Mouse (Mus musculus): ENCODE measurements at regions not wholly inside any gene's neighbourhood (a gene's known extent, or its start where the extent isn't known, plus 50 kb on each side); places are given as distances from the start of the nearest gene placed in this dataset.
A peak's percentile ranks its signal among the peaks of the same experiment; 100 is the strongest.

DNA sequence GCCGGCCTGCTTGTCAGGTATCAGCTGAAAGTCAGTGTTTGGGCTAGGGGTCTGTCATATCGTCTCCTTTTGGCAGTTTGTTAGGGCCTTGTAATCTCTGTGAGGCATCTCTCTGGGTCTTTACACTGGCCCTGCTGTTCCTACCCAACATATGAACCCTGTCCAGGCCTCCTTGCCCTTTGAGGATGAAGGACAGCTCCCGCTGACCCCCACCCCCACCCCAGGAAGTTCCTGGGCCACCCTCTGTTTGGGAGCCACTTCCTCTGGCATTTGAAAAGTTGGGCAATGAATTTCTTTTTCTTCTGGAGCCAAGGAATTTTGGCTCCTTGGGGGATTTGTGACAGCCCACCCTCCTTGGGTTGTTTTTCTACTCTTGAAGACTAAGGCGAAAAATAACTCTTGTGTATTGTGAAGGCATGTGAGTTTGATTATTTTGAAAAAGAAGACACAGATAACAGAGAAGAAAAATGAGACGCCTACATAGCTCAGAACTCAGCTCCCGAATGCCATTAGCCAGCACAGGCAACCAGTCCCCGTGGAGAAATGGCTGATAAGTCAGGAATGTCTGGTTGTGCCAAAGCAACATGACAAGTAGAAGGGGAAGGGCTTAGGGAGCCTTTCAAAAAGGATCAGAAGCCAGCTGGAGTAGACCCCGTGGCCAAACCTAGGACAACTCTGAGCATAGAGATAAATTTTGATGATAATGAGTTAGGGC, 249.5 kb downstream of the Gm49356 start:
- Histone ChIP-seq H3K9me3 (replicated peaks) (peaks cover 10% of the 10 kb centered on the region), H3K36me3 (no peaks in the 10 kb centered on the region), H3K4me1 (peaks cover 27% of the 10 kb centered on the region), H3K27ac (replicated peaks) (peak overlapping the region; percentile 68), H3K4me3 (no peak overlapping the region), H3K27me3 (ENCODE audit: low read depth, poor library complexity, severe bottlenecking) (no peaks in the 10 kb centered on the region)
- 50% methylated on average over 8 of the region's 8 CpGs for WGBS
- DNase-seq (ENCODE audit: low spot score) = no peak

DNA sequence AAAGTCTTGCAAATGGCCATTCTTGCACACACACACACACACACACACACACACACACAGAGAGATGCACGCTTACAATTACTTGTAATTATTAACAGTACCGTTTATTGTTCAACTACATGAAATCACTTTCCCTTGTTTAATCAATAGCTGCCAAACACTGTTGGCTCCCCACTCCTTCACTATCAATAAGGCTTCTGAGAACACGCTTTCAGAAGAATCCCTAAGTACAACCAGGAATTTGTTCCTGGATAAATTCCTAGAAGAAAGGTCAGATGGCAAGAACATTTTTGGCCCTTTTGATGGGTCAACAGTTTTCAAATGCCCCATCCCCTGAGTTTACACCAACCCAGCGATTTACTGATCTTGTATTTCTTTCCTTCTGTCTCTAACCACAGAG, 252.5 kb downstream of the Gm49356 start:
- H3K4me1 ChIP-seq = peaks cover 38% of the 10 kb centered on the region
- peaks cover under 1% of the 10 kb centered on the region; the same call in 1 of the 2 replicates for H3K9me3 ChIP-seq (replicated peaks)
- no peak overlapping the region for H3K4me3 ChIP-seq
- DNase-seq (ENCODE audit: low spot score) = no peak
- H3K36me3 ChIP-seq = no peaks in the 10 kb centered on the region
- H3K27me3 ChIP-seq (ENCODE audit: low read depth, poor library complexity, severe bottlenecking) = no peaks in the 10 kb centered on the region
- no peak overlapping the region for H3K27ac ChIP-seq (replicated peaks)
- WGBS = 86% methylated on average over 4 of the region's 4 CpGs

DNA sequence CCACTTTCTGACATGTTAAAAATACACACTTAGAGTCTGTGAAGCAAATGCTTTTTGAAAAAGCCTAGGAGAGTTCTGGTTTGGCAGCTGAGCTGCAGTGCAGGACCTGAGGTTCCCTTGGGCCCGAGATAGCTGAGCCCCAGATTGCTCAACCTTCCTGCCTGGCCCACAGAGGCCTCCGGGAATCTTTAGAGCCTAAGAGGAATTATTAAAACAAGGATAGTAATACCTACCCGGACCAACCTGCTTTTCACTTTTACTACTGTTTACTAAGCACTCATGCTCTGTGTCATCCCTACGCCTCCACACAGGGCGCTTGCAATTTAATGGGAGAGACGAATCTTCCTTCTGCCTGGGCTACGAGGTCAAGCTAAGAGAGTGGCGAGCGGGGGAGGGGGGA, 253.4 kb downstream of the Gm49356 start:
- Histone ChIP-seq H3K36me3 (no peaks in the 10 kb centered on the region), H3K4me1 (peaks cover 41% of the 10 kb centered on the region), H3K4me3 (no peak overlapping the region), H3K27ac (replicated peaks) (no peak overlapping the region), H3K9me3 (replicated peaks) (no peaks in the 10 kb centered on the region), H3K27me3 (ENCODE audit: low read depth, poor library complexity, severe bottlenecking) (no peaks in the 10 kb centered on the region)
- 83% methylated on average over 9 of the region's 9 CpGs for WGBS
- DNase-seq (ENCODE audit: low spot score) = no peak

DNA sequence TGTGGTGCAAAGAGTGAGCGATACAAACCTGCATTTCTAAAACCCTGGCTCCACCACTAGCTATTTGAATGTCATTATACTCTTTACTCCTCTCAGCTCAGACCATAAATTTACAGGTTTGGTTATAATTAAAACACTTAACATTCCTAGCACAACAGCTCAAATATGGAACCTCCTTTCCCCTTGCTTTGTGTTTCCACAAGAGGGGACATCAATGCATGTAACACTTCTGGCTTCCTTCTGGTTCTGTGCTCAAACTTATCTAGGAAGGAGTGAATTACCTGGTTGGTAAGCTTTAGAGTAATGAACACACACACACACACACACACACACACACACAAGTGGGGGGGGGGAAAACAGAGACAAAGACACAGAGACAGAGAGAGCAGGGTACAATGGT, 254.8 kb downstream of the Gm49356 start:
- WGBS = 97% methylated on average over 1 of the region's 1 CpGs
- H3K36me3 ChIP-seq = no peaks in the 10 kb centered on the region
- no peaks in the 10 kb centered on the region for H3K9me3 ChIP-seq (replicated peaks)
- H3K4me1 ChIP-seq = peaks cover 27% of the 10 kb centered on the region
- no peak overlapping the region for H3K4me3 ChIP-seq
- no peak for DNase-seq (ENCODE audit: low spot score)
- H3K27me3 ChIP-seq (ENCODE audit: low read depth, poor library complexity, severe bottlenecking) = no peaks in the 10 kb centered on the region
- H3K27ac ChIP-seq (replicated peaks) = no peak overlapping the region

DNA sequence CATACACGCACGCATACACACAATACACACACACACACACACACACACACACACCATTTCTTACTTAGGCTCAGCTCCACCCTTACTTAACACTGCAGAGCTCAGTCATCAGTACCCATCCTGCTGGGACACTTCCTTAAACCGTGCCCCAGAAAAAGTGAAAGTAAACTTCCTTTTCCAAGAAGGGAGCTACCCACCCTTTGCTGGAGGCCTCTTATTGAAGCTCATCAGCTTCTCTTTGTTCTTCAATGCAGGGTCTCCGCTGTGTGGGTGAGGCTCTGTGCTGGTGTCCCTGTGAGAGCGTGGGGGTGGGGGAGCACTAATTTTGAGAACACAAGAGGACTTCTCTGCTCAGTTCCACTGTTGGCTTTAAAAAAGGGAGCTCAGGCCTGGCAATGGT, 256.6 kb downstream of the Gm49356 start:
- Histone ChIP-seq H3K27me3 (ENCODE audit: low read depth, poor library complexity, severe bottlenecking) (no peaks in the 10 kb centered on the region), H3K27ac (replicated peaks) (peak overlapping the region; percentile 55; the same call in 1 of the 2 replicates), H3K4me1 (peaks cover 20% of the 10 kb centered on the region), H3K4me3 (no peak overlapping the region), H3K9me3 (replicated peaks) (no peaks in the 10 kb centered on the region), H3K36me3 (no peaks in the 10 kb centered on the region)
- DNase-seq (ENCODE audit: low spot score) = no peak
- 75% methylated on average over 5 of the region's 5 CpGs for WGBS

DNA sequence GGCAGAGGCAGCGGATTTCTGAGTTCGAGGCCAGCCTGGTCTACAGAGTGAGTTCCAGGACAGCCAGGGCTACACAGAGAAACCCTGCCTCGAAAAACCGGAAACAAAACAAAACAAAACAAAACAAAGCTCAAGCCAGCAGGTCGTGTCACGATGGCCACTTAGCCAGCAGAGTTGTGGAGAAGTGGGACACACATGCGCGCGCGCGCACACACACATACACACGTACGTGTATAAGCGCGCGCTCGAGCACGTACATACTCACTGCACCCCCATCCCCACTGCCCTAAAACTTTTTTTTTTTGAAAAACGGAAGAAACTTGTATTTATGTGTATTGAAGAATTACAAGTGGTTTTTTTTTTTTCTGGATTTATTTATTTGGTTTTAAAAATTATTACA, 257.0 kb downstream of the Gm49356 start:
- Histone ChIP-seq H3K9me3 (replicated peaks) (no peaks in the 10 kb centered on the region), H3K36me3 (no peaks in the 10 kb centered on the region), H3K27ac (replicated peaks) (0 out of 2 replicates have a peak overlapping the region, but pooled peaks have one; percentile 55), H3K4me3 (no peak overlapping the region), H3K4me1 (peaks cover 17% of the 10 kb centered on the region), H3K27me3 (ENCODE audit: low read depth, poor library complexity, severe bottlenecking) (no peaks in the 10 kb centered on the region)
- DNase-seq (ENCODE audit: low spot score) = no peak
- WGBS = 85% methylated on average over 19 of the region's 19 CpGs

DNA sequence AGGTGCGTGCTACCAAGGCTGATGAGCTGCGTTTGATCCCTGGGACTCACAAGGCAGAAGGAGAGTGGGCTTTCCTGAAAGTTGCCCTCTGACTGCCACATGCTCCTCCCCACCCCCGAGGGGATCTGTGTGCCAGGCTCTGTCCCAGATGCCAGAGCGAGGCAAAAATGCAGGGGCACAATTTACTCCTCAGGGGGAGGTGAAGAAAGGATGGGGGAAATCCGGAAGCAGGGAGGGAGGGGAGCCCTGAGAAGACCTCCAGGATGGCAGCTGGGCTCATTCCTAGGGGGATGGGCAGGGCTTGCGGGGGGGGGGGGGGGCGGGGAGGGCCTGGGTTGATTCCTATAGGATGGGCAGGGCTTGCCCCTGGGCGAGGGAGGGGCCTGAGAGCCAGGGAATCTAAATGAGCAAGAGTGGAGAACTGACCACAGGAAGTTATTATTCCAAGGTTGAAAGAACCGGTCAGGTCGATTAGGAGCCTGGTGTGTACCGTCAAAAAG, 257.5 kb downstream of the Gm49356 start:
- peaks cover 17% of the 10 kb centered on the region for H3K4me1 ChIP-seq
- no peaks in the 10 kb centered on the region for H3K9me3 ChIP-seq (replicated peaks)
- peak; percentile 45 for DNase-seq (ENCODE audit: low spot score)
- H3K4me3 ChIP-seq = no peak overlapping the region
- H3K27ac ChIP-seq (replicated peaks) = peak overlapping the region; percentile 46
- no peaks in the 10 kb centered on the region for H3K27me3 ChIP-seq (ENCODE audit: low read depth, poor library complexity, severe bottlenecking)
- 33% methylated on average over 9 of the region's 11 CpGs for WGBS
- H3K36me3 ChIP-seq = no peaks in the 10 kb centered on the region

DNA sequence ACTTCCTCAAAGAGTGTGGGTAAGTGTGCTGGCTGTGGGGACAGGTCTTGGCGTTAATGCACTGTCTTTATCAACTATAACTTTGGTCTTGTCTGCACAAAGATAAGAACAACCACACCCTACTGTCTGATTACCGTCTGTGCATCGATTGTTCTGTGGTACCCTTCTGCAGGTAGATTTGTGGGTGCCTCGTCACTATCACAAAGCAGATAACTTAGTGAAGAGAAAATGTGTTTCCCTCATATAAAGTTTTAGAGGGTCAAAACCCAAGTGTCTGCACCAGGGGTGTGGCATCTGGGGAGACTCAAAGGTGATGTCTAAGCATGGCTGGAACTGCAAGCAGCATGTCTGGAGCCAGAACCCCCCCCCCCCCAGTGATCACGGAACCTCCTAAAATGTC, 259.4 kb downstream of the Gm49356 start:
- no peak for DNase-seq (ENCODE audit: low spot score)
- Histone ChIP-seq H3K27ac (replicated peaks) (no peak overlapping the region), H3K4me3 (no peak overlapping the region), H3K9me3 (replicated peaks) (no peaks in the 10 kb centered on the region), H3K36me3 (no peaks in the 10 kb centered on the region), H3K27me3 (ENCODE audit: low read depth, poor library complexity, severe bottlenecking) (no peaks in the 10 kb centered on the region), H3K4me1 (peaks cover 22% of the 10 kb centered on the region)
- WGBS = 89% methylated on average over 5 of the region's 5 CpGs

DNA sequence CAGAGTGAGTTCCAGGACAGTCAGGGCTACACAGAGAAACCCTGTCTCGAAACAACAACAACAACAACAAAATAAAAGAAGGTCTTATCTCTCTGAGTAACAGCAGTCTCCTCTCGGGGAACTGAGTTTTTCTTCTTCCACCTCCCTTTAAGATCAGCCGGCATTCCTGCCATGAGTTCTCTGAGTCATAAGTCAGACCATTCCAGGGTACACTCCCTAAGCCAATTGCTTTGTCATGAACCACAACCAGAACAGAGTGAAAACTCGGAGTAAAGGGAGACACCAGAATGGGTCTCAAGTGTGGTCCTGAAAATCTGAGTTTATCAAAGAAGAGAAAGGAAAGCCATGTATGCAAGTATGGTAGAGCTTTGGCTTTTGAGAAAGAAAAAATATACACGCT, 262.4 kb downstream of the Gm49356 start:
- Histone ChIP-seq H3K4me3 (no peak overlapping the region), H3K27ac (replicated peaks) (no peak overlapping the region), H3K4me1 (peaks cover 33% of the 10 kb centered on the region), H3K36me3 (no peaks in the 10 kb centered on the region), H3K9me3 (replicated peaks) (no peaks in the 10 kb centered on the region), H3K27me3 (ENCODE audit: low read depth, poor library complexity, severe bottlenecking) (0 out of 2 replicates have a peak, but pooled peaks cover 9% of the 10 kb centered on the region)
- no peak for DNase-seq (ENCODE audit: low spot score)
- 94% methylated on average over 5 of the region's 5 CpGs for WGBS

DNA sequence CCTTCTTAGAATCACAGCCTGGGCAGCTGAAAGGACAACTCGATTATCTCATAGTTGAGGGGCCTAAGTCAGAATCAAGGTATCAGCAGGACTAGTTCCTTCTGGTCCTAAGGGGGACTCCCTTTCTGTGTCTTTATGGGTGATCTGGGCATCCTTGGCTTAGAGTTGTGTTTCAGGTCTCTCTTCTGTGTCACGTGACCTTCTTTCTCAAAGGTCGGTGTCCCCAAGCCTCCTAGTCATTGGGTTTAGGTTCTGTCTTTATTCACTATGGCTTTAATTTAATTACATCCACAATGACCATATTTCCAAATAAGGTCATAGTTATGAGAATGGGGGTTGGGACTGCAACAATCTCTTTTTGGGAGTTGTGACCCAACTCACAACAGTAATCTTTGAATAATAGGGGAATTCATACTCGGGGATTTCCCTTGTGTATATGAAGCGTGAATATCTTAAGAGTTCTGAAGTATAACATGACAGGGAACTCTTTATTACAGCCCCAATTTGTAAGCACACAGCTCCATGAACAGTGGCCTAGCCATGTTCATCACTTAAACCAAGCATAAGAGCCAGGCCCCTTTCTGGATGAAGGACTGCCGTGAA, 263.8 kb downstream of the Gm49356 start:
- Histone ChIP-seq H3K36me3 (no peaks in the 10 kb centered on the region), H3K27me3 (ENCODE audit: low read depth, poor library complexity, severe bottlenecking) (0 out of 2 replicates have a peak, but pooled peaks cover 9% of the 10 kb centered on the region), H3K9me3 (replicated peaks) (no peaks in the 10 kb centered on the region), H3K27ac (replicated peaks) (no peak overlapping the region), H3K4me3 (no peak overlapping the region), H3K4me1 (peaks cover 26% of the 10 kb centered on the region)
- DNase-seq (ENCODE audit: low spot score) = no peak
- WGBS = 93% methylated on average over 6 of the region's 6 CpGs

DNA sequence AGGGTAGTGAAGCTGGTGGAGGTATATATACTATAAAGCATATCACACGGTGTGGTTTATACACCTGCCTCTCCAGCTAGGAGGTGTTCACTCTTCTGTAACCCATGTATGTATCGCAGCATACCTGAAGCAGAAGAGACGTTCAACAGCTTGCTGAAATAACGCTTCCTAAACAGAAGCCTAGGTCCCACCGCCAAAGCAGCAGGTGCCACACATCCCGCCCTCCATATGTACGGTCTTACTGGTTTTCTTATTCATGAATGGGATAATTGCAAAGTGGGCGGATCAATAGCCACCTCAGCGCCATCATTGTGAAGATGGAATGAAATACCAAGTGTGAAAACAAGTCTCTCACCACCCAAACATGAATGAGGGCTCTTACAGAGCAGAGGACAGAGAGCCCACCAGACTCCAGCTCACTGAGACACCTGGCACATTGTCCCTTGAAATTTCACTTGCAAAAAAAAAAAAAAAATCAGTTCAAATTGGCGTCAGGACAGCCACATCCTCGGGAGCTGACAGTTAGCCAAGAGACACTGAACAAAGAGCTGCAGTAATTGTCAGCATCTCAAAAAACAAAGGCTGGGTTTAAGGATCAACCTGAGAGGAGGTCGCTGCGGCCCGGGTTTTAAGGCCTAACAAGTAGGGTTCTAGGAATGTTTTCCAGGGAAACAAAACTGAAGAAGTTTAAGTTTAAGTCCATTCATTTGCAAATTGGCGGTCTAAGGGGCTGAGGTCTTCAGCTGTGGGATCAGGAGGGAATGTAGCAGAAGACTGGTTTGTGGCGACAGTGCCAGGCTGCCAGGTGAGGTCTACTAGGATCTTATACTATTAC, 264.5 kb downstream of the Gm49356 start:
- WGBS = 47% methylated on average over 16 of the region's 16 CpGs
- Histone ChIP-seq H3K27ac (replicated peaks) (peak overlapping the region; percentile 80), H3K27me3 (ENCODE audit: low read depth, poor library complexity, severe bottlenecking) (0 out of 2 replicates have a peak, but pooled peaks cover 9% of the 10 kb centered on the region), H3K4me3 (no peak overlapping the region), H3K36me3 (no peaks in the 10 kb centered on the region), H3K4me1 (peaks cover 26% of the 10 kb centered on the region), H3K9me3 (replicated peaks) (no peaks in the 10 kb centered on the region)
- DNase-seq (ENCODE audit: low spot score) = no peak

DNA sequence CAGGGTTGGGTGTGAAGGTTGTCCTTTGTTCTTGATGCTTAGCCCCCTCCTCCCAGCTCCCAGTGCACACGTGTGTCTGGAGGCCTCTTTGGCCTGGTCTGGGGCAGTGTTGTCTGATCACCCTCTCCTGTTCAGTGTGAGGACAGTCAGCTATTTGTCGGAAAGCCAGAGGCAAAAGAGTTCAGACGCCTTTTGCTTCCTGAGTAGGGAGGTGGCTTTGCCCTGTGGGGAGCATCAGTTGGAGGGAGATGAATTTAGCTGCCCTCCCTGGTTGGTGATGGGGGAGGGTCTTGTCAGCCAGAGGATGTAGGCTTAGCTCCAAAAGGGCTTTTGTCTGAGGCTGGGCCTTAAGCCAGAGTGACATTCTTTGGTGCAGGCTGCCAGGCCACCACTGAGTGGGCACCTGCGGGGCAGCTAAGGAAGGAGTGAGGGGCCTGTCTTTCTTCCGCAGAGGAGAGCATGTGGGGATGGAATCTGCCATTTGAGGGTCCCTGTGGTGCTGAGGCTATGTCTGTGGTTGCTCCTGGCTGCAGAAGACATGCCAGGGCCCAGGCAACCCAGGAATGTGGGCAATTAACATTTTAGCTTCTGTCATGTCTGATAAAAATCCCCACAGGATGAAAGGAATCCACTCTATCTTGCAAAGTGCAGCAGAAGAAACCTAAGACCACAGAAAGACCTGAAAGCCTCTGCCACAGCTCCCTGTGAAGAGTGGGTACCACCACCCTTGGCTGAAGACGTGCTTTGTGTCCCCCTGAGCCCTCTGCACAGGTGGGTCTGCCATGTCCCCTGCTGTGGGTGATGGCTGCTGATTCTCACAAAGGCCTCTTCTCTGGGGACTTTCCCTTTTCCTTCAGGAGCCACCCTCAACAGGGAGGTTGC, 265.6 kb downstream of the Gm49356 start:
- H3K36me3 ChIP-seq = no peaks in the 10 kb centered on the region
- DNase-seq (ENCODE audit: low spot score) = peak; percentile 59
- H3K27me3 ChIP-seq (ENCODE audit: low read depth, poor library complexity, severe bottlenecking) = 0 out of 2 replicates have a peak, but pooled peaks cover 9% of the 10 kb centered on the region
- H3K4me1 ChIP-seq = peaks cover 26% of the 10 kb centered on the region
- H3K27ac ChIP-seq (replicated peaks) = peak overlapping the region; percentile 80
- H3K9me3 ChIP-seq (replicated peaks) = no peaks in the 10 kb centered on the region
- no peak overlapping the region for H3K4me3 ChIP-seq
- 11% methylated on average over 6 of the region's 6 CpGs for WGBS

All from midbrain, embryonic 10.5 days (tissue).